Mouse (Mus musculus) ES-E14 (cell line): ENCODE data around the gene Tbccd1.

ENCODE experiments used
- MAFK ChIP-seq: IDR thresholded peaks from 2 replicates; pipeline ENCODE4 v1.6.1; 2014; ENCODE audit warnings: mild to moderate bottlenecking, low read depth, low read length, inconsistent platforms; ENCODE audit not compliant: insufficient read depth
- ZC3H11A ChIP-seq: IDR thresholded peaks from 2 replicates; pipeline ENCODE4 v1.6.1; 2012; ENCODE audit warnings: low read depth, mild to moderate bottlenecking, inconsistent platforms, low read length, borderline replicate concordance

DNA sequence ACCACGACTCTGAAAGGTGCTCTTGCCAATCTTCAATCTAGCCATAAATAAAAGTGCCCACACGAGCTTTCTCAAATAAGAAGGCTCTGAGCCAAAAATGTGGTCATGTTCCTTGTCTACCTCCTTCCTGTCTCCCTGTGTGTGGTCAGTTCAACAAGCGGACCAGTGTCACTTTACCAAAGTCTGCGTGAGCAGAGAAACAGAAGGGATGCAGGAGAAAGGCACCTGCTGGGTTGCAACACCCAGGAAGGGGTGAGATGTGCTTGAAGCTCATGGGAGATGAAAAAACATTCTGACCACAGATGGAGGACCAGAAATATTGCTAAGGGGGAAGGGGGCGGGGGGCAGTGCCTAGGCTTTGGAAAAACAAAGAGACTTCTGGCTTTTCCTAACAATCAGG is 41.9 kb upstream of the Tbccd1 start:
- TF ChIP-seq ZC3H11A (no peak), MAFK (no peak)
